Mouse (Mus musculus) kidney, embryonic 14.5 days (tissue): ENCODE measurements around the gene Uqcrh. TPM values are rescaled to one million over a fixed set of nuclear protein-coding genes. Genes with fewer than 3 reads are reported as not detected.
A peak's percentile ranks its signal among the peaks of the same experiment; 100 is the strongest.

ENCODE experiments used
- ATAC-seq: fragments of 200-750 bp; cut with Nextera tagmentation; 2 replicates; pipeline ENCODE4 v1.8.0; 2017; ENCODE audit warnings: moderate number of reproducible peaks, mild to moderate bottlenecking, moderate TSS enrichment, moderate library complexity; ENCODE audit not compliant: low FRiP score, low TSS enrichment
- H3K27ac ChIP-seq: fragments of 300-500 bp; sonication (generic); 2 replicates; pipeline ENCODE4 v1.5.1; 2014; ENCODE audit warnings: low read depth, mild to moderate bottlenecking, low read length, moderate library complexity, mixed read lengths
- H3K27me3 ChIP-seq: fragments of 300-500 bp; sonication (generic); 2 replicates; pipeline ENCODE4 v1.6.1; 2014; ENCODE audit warnings: mild to moderate bottlenecking, low read length; ENCODE audit not compliant: control insufficient read depth, insufficient read depth
- H3K36me3 ChIP-seq: fragments of 300-500 bp; sonication (generic); 2 replicates; pipeline ENCODE4 v1.6.1; 2014; ENCODE audit warnings: low read length, mixed read lengths; ENCODE audit not compliant: control insufficient read depth, insufficient read depth
- H3K4me1 ChIP-seq: fragments of 300-500 bp; sonication (generic); 2 replicates; pipeline ENCODE4 v1.6.1; 2014; ENCODE audit warnings: low read length, mixed read lengths; ENCODE audit not compliant: control insufficient read depth, insufficient read depth
- H3K4me2 ChIP-seq: fragments of 300-500 bp; sonication (generic); replicated peaks from 2 replicates; pipeline ENCODE4 v1.6.1; 2014; ENCODE audit warnings: low read depth, mild to moderate bottlenecking, low read length
- H3K4me3 ChIP-seq: fragments of 300-500 bp; sonication (generic); 2 replicates; pipeline ENCODE4 v1.5.1; 2014; ENCODE audit warnings: mild to moderate bottlenecking, low read length
- H3K9ac ChIP-seq: fragments of 300-500 bp; sonication (generic); 2 replicates; pipeline ENCODE4 v1.6.1; 2014; ENCODE audit warnings: low read depth, mild to moderate bottlenecking, low read length, moderate library complexity
- H3K9me3 ChIP-seq: fragments of 300-500 bp; sonication (generic); 2 replicates; pipeline ENCODE4 v1.6.1; 2016; ENCODE audit warnings: low read length; ENCODE audit not compliant: control insufficient read depth
- WGBS: fragments of 180-500 bp; shearing (Covaris S2); extraction: QIAGEN DNeasy Blood & Tissue Kit; methylation state at CpG from one replicate; pipeline ENCODE4 v1.1.7; 2014; 5-methylcytosine and 5-hydroxymethylcytosine counted together
- polyA plus RNA-seq: library from polyadenylated mRNA; unstranded; fragments of >200 nt; fragmentation: Nextera tagmentation; extraction: Ambion mirVana; gene quantifications from 2 replicates; pipeline ENCODE4 v1.2.1, GENCODE M21; 2014

The Uqcrh gene
- 513 and 692 TPM in 2 replicates for polyA plus RNA-seq

DNA sequence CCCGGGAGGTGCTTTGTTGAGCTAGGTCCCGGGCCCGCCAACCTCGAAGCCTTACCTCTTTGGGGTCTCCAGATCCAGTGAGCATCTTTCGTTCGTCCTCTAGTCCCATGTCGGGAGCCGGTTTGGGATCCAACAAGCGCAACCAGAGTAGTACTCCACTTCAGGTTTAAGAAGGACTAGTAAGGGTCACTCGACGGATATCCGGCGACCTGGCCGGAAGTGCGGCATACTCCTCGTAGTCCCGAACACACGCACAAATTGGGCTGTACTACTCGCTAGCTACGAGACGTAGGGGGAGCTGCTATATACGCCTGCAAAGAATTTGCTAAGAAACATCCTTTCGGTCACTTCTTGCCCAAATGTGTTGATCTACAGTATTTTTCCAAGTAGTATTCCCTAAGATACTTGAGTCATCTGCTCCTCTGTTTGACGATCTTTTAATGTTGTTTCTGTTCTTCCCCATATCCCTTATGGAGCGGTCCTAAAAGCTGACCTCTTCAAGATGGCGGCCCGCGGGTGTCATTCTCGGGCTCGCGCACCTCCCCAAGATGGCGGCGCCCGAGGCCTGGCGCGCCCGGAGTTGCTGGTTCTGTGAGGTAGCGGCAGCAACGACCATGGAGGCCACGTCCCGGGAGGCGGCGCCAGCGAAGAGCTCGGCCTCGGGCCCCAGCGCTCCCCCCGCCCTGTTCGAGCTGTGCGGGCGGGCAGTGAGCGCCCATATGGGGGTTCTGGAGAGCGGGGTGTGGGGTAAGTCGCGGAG is at the start of gene Uqcrh, which contains the start of gene Lrrc41:
Gene Uqcrh (minus strand): TSS at position 211 of the 760 bp plus-strand sequence.
Gene Lrrc41 (plus strand): TSS at position 409 of the 760 bp plus-strand sequence.
- peak; percentile 93 for ATAC-seq

DNA sequence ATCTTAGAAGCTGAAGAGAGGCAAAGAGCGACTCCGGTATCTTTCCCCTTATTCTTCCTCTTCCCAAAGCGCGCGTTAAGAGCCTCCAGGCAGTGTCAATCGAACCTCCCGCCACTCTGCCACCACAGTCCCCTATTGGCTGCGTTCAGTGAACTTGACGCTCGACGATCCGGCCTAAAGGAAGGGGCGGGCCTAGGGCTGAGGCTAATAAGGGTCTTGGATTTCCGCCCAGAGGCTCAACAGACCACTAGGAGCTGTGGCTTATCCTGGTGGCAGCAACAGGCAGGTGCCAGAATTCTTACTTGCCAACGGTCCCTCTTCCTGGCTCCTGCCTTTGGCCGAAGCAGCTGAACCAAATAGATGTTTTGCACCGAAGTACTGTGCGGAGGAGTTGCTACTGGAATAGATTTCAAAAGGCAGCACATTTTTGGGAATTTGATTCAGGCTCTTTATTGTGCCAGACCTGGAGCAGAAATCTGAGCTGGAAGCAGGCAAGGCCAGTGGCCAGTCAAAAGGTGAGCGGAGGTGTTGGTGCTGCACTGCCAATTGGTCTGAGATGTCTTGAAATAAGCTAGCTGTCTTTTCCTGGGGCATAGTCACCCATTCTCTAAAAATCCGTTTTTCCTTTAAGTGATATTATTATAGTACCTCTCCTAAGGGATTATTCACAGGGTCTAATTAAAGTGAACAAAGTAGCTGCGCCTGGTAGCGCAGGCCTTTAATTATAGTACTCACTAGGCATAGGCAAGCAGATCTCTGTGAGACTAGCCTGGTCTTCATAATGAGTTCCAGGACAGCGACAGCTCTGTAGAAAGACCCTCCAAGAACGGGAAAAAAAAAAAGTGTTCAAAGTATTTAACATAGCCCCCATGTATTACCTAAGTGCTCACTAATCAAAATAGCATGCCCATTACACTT is 49.0 kb upstream of the Uqcrh start, which contains the start of the genes Rad54l and Pomgnt1:
Gene Rad54l (minus strand): TSS at position 89 of the 918 bp plus-strand sequence.
Gene Pomgnt1 (plus strand): TSS at position 239 of the 918 bp plus-strand sequence.
- peak within 1 kb of the TSS; percentile 67 for H3K9ac ChIP-seq
- no peaks in the 10 kb centered on the region for H3K9me3 ChIP-seq
- peak within 1 kb of the TSS; percentile 67 for H3K4me2 ChIP-seq
- peak; percentile 99 for ATAC-seq
- peaks cover 1% of the 10 kb centered on the region; the same call in 1 of the 2 replicates for H3K36me3 ChIP-seq
- H3K4me1 ChIP-seq, result peaks cover 11% of the 10 kb centered on the region; the same call in 1 of the 2 replicates
- peak within 1 kb of the TSS; percentile 52 for H3K4me3 ChIP-seq
- H3K27ac ChIP-seq, result peak within 1 kb of the TSS; percentile 66; the same call in 1 of the 2 replicates
- 5% methylated on average over 24 of the region's 24 CpGs for WGBS
- H3K27me3 ChIP-seq, result no peaks in the 10 kb centered on the region

More for the DNA sequence above, at the start of gene Uqcrh, which contains the start of gene Lrrc41:
- Histone ChIP-seq H3K27ac (peak within 1 kb of the TSS; percentile 95), H3K4me1 (peaks cover 26% of the 10 kb centered on the region), H3K9me3 (no peaks in the 10 kb centered on the region), H3K9ac (peak within 1 kb of the TSS; percentile 99), H3K4me2 (peak within 1 kb of the TSS; percentile 74), H3K36me3 (peaks cover 10% of the 10 kb centered on the region), H3K4me3 (peak within 1 kb of the TSS; percentile 99), H3K27me3 (no peaks in the 10 kb centered on the region)
- under 1% methylated on average over 53 of the region's 55 CpGs for WGBS

DNA sequence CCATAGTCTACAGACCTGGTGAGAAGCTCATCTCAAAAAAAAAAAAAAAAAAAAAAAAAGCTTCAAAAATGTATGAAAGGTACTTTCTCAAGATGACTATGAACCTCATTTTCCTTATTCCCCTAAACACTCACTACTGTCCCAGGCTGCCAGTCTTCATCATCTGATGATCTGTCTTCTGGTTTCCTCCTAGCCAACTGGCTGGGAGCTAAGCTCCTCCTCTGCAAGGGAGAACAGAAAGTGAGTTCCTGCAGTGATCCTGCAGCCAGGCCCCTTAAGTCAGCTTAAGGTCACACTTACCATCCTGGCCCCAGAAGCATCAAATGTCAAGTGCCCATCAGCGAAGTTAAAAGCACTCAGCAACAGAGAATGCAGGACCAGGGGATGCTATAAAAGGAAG is 47.9 kb upstream of the Uqcrh start:
- H3K27ac ChIP-seq, result no peak overlapping the region
- peaks cover 11% of the 10 kb centered on the region; the same call in 1 of the 2 replicates for H3K4me1 ChIP-seq
- H3K36me3 ChIP-seq, result peaks cover 7% of the 10 kb centered on the region; the same call in 1 of the 2 replicates
- ATAC-seq, result no peak
- H3K4me2 ChIP-seq, result peak overlapping the region; percentile 58
- peak overlapping the region; percentile 49 for H3K9ac ChIP-seq
- H3K9me3 ChIP-seq, result no peaks in the 10 kb centered on the region
- H3K4me3 ChIP-seq, result peak overlapping the region; percentile 52
- 0% methylated on average over 1 of the region's 1 CpGs for WGBS
- no peaks in the 10 kb centered on the region for H3K27me3 ChIP-seq

DNA sequence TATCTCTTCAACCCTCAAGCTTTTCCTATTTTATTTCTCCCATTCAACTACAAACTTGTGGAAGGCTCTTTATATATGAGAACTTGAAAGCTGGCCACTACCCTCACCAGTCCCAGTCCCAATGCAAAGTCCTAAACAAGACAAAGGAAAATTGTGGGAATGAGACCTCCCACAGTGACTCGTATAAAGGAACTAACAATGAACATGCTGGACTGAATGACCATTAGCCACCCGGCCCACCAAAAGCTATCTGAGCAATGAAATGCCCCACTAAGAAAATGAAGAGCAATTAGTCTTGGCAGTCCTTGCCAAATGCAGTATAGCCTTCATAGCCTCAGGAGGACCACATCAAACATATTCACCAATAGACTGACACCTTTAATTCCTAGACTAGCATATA is 36.6 kb upstream of the Uqcrh start:
- Histone ChIP-seq H3K4me1 (no peaks in the 10 kb centered on the region), H3K4me2 (no peak overlapping the region), H3K9ac (no peak overlapping the region), H3K27ac (no peak overlapping the region), H3K27me3 (no peaks in the 10 kb centered on the region), H3K4me3 (no peak overlapping the region), H3K9me3 (no peaks in the 10 kb centered on the region), H3K36me3 (peaks cover 22% of the 10 kb centered on the region; the same call in 1 of the 2 replicates)
- ATAC-seq, result no peak
- WGBS, result 89% methylated on average over 2 of the region's 2 CpGs

DNA sequence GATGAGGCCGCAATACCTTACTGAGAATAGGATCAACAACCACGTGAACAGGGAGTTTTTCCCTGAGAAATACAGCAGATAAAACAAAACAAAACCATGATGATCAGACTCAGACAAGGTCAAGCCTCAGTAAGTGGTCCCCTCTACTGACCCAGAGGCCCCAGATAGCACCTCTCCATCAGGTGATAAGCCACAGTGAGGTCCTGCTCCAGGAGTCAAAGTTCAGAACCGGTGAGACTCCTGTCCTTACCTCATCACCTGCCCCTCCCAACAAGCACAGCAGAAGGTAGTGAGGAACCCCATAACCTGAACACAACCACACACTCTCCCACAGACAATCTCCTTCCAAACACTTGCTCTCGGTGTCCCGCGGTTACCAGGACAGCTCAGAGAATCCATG is 35.8 kb upstream of the Uqcrh start:
- Histone ChIP-seq H3K27me3 (no peaks in the 10 kb centered on the region), H3K27ac (no peak overlapping the region), H3K9me3 (no peaks in the 10 kb centered on the region), H3K4me2 (no peak overlapping the region), H3K4me1 (no peaks in the 10 kb centered on the region), H3K4me3 (no peak overlapping the region), H3K36me3 (peaks cover 26% of the 10 kb centered on the region), H3K9ac (no peak overlapping the region)
- WGBS, result 94% methylated on average over 6 of the region's 6 CpGs
- no peak for ATAC-seq

DNA sequence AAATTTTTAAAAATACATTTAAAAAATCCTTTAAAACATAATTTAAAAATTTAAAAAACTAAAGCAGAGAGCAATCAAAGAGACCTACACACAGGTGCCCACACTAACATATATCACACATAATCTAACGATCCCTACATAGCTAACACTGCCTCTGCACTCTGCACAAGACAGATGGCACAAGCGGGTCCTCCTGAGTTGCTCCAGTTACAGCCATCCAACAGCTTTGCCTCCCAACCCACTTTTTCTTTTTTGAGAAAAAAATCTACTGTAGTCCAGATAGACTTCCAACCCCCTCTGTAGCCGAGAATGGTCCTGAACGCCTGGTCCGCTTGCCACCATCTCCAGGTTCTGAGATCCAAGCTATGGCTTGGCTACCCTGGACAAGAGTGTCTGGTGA is 30.4 kb upstream of the Uqcrh start:
- ATAC-seq, result no peak
- H3K4me3 ChIP-seq, result no peak overlapping the region
- H3K27me3 ChIP-seq, result no peaks in the 10 kb centered on the region
- no peak overlapping the region for H3K9ac ChIP-seq
- WGBS, result 96% methylated on average over 5 of the region's 5 CpGs
- no peak overlapping the region for H3K27ac ChIP-seq
- H3K4me1 ChIP-seq, result no peaks in the 10 kb centered on the region
- peaks cover 51% of the 10 kb centered on the region for H3K36me3 ChIP-seq
- no peak overlapping the region for H3K4me2 ChIP-seq
- no peaks in the 10 kb centered on the region for H3K9me3 ChIP-seq

DNA sequence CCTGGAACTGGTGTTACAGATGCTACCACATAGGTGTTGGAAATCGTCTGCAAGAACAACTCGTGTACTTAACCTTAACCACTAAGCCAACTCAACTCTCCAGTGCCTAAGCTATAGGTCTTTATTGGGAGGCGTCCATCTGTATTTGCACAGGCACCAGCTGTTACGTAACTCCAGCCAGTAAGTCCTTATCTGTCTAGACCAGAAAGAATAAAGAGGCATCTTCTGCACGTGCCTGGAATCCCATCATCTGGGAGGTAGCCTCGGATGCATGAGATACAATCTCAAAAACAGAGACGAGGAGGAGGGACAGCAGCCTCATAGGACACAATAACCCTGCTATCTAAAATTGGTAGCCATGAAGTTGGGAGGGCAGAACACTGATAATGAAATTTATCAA is 26.1 kb upstream of the Uqcrh start:
- 87% methylated on average over 7 of the region's 7 CpGs for WGBS
- H3K4me3 ChIP-seq, result no peak overlapping the region

DNA sequence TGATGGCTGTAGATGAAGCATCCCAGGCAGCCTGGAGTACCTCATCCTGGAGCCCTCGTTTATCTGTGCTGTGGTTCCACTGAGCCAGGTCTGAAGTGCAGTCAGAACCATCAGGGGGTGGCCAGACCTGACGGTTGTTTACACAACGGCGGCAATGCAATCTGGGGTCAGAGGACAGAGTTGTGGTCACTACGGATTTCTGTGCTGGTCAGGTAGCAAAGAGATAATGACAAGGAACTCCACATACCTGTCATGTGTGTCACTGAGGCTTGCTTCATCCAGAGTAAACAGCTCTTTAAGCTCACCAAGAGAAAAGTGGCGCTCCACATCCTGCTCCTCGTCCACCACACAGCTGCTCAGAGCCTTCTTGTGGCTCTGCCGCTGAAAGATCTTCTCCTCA is 22.3 kb upstream of the Uqcrh start:
- Histone ChIP-seq H3K9ac (no peak overlapping the region), H3K27ac (no peak overlapping the region), H3K27me3 (no peaks in the 10 kb centered on the region), H3K4me2 (no peak overlapping the region), H3K36me3 (peaks cover 90% of the 10 kb centered on the region), H3K4me1 (no peaks in the 10 kb centered on the region), H3K9me3 (no peaks in the 10 kb centered on the region), H3K4me3 (no peak overlapping the region)
- 92% methylated on average over 8 of the region's 8 CpGs for WGBS
- ATAC-seq, result no peak

More for the DNA sequence above, 26.1 kb upstream of the Uqcrh start:
- Histone ChIP-seq H3K27me3 (no peaks in the 10 kb centered on the region), H3K9ac (no peak overlapping the region), H3K36me3 (peaks cover 82% of the 10 kb centered on the region), H3K27ac (no peak overlapping the region), H3K4me2 (no peak overlapping the region), H3K4me1 (no peaks in the 10 kb centered on the region), H3K9me3 (no peaks in the 10 kb centered on the region)
- ATAC-seq, result no peak
